Mouse (Mus musculus): ENCODE measurements at regions not wholly inside any gene's neighbourhood (a gene's known extent, or its start where the extent isn't known, plus 50 kb on each side); places are given as distances from the start of the nearest gene placed in this dataset.

- in situ Hi-C loops (cut with MboI; ENCODE audit: low pct_ligation_motif_present, low pct_unique_long_range_greater_than_20kb, low sequenced_read_pairs): no loop called here
- H3K4me2 ChIP-seq (ENCODE audit: insufficient read depth, low read depth, poor library complexity, severe bottlenecking): no peak overlapping the region
These were observed 164.3 kb upstream of the Tbc1d2b start for GRCm38 (mm10) chr9:90434902-90435301.

GRCm38 (mm10) chr9:90430898-90431297 is 160.3 kb upstream of the Tbc1d2b start:
- Histone ChIP-seq H3K36me3 (replicated peaks in 1 of 2; ENCODE audit: control insufficient read depth in 1 of 2, insufficient read depth in 1 of 2, low read length in 1 of 2) (no peaks in the 10 kb centered on the region), H3K9me3 (replicated peaks; ENCODE audit: low read length) (no peaks in the 10 kb centered on the region), H3K4me1 (ENCODE audit: control insufficient read depth in 1 of 2, insufficient read depth in 2 of 2) (no peaks in the 10 kb centered on the region), H3K79me2 (replicated peaks; ENCODE audit: control insufficient read depth, extremely low read depth, insufficient read depth, poor library complexity, severe bottlenecking) (no peaks in the 10 kb centered on the region), H3K9ac (ENCODE audit: insufficient read depth, low read depth) (no peak overlapping the region), H3K4me2 (ENCODE audit: insufficient read depth, low read depth, poor library complexity, severe bottlenecking) (no peak overlapping the region), H3K27me3 (replicated peaks) (no peaks in the 10 kb centered on the region), H3K4me3 (replicated peaks in 1 of 3; ENCODE audit: low read depth in 2 of 3, low read length in 2 of 3, poor library complexity in 1 of 3) (no peak overlapping the region), H3K27ac (ENCODE audit: insufficient read depth, low read depth) (no peak overlapping the region)
- TF ChIP-seq TCF12 (IDR thresholded peaks at IDR 0.05; ENCODE audit: low read depth, low read length) (no peak), USF2 (conservative IDR thresholded peaks at IDR 0.05; ENCODE audit: low read depth, low read length) (no peak), MAZ (IDR thresholded peaks at IDR 0.05; ENCODE audit: low read depth, low read length) (no peak), NRF1 (IDR thresholded peaks at IDR 0.05; ENCODE audit: low read depth, low read length) (no peak), JUN (IDR thresholded peaks at IDR 0.05; ENCODE audit: insufficient read depth, low read depth, low read length) (no peak), ZMIZ1 (IDR thresholded peaks at IDR 0.05; ENCODE audit: low read depth, low read length) (no peak), ZKSCAN1 (IDR thresholded peaks at IDR 0.05; ENCODE audit: borderline replicate concordance, low read depth, low read length) (no peak), CHD1 (IDR thresholded peaks at IDR 0.05; ENCODE audit: low read depth, low read length) (no peak), MAFK (IDR thresholded peaks at IDR 0.05; ENCODE audit: insufficient replicate concordance, low read length) (no peak), RCOR1 (conservative IDR thresholded peaks at IDR 0.05; ENCODE audit: low read depth, low read length) (no peak), GABPA (IDR thresholded peaks at IDR 0.05; ENCODE audit: insufficient replicate concordance, low read depth, low read length) (no peak), KAT2A (IDR thresholded peaks at IDR 0.05; ENCODE audit: insufficient replicate concordance, low read length) (no peak), JUND (conservative IDR thresholded peaks at IDR 0.05; ENCODE audit: low read depth, low read length) (no peak), TBP (conservative IDR thresholded peaks at IDR 0.05; ENCODE audit: low read depth, low read length) (no peak), POLR2A (IDR thresholded peaks at IDR 0.05; ENCODE audit: low read depth, low read length) (no peak), HCFC1 (IDR thresholded peaks at IDR 0.05; ENCODE audit: low read depth, low read length) (no peak), ZNF384 (IDR thresholded peaks at IDR 0.05; ENCODE audit: low read depth, low read length) (no peak), MYC (IDR thresholded peaks at IDR 0.05; ENCODE audit: low read depth, low read length) (no peak)
- no peak for DNase-seq (ENCODE audit: extremely low read depth)
- dilution Hi-C loops (cut with MboI; ENCODE audit: extremely low pct_ligation_motif_present, extremely low pct_unique_long_range_greater_than_20kb, low sequenced_read_pairs) (no loop called here), in situ Hi-C loops (cut with MboI; ENCODE audit: low pct_ligation_motif_present, low pct_unique_long_range_greater_than_20kb, low sequenced_read_pairs) (no loop called here)

More at GRCm38 (mm10) chr9:90434902-90435301, 164.3 kb upstream of the Tbc1d2b start:
- H3K27ac ChIP-seq (ENCODE audit: insufficient read depth, low read depth): no peak overlapping the region
- dilution Hi-C loops (cut with MboI; ENCODE audit: extremely low pct_ligation_motif_present, extremely low pct_unique_long_range_greater_than_20kb, low sequenced_read_pairs): no loop called here
- H3K9me3 ChIP-seq (replicated peaks; ENCODE audit: low read length): no peaks in the 10 kb centered on the region
- no peak overlapping the region for H3K9ac ChIP-seq (ENCODE audit: insufficient read depth, low read depth)
- H3K79me2 ChIP-seq (replicated peaks; ENCODE audit: control insufficient read depth, extremely low read depth, insufficient read depth, poor library complexity, severe bottlenecking): no peaks in the 10 kb centered on the region
- no peaks in the 10 kb centered on the region for H3K4me1 ChIP-seq (ENCODE audit: control insufficient read depth in 1 of 2, insufficient read depth in 2 of 2)
- no peaks in the 10 kb centered on the region for H3K36me3 ChIP-seq (replicated peaks in 1 of 2; ENCODE audit: control insufficient read depth in 1 of 2, insufficient read depth in 1 of 2, low read length in 1 of 2)
- no peak for DNase-seq (ENCODE audit: extremely low read depth)
- no peak for TF ChIP-seq ZC3H11A (IDR thresholded peaks at IDR 0.05; ENCODE audit: low read depth, low read length)
- no peak for TF ChIP-seq BHLHE40 (IDR thresholded peaks at IDR 0.05; ENCODE audit: low read depth, low read length)
- TF ChIP-seq NELFE (IDR thresholded peaks at IDR 0.05; ENCODE audit: low read depth, low read length): no peak
- no peak for TF ChIP-seq RCOR1 (conservative IDR thresholded peaks at IDR 0.05; ENCODE audit: low read depth, low read length)
- no peak for TF ChIP-seq JUND (conservative IDR thresholded peaks at IDR 0.05; ENCODE audit: low read depth, low read length)
- TF ChIP-seq IRF4 (IDR thresholded peaks at IDR 0.05; ENCODE audit: low read depth, low read length): no peak
- no peak overlapping the region for H3K4me3 ChIP-seq (replicated peaks in 1 of 3; ENCODE audit: low read depth in 2 of 3, low read length in 2 of 3, poor library complexity in 1 of 3)
- H3K27me3 ChIP-seq (replicated peaks): no peaks in the 10 kb centered on the region
